Mouse (Mus musculus) heart, adult 2 months (tissue): Measurements from ENCODE around the gene Fbxw5.

Experiments
- CTCF ChIP-seq: fragments of 200-600 bp; IDR thresholded peaks from 2 replicates; pipeline ENCODE4 v1.8.1; 2022; ENCODE audit warnings: antibody characterized with exemption, mild to moderate bottlenecking, moderate library complexity
- EP300 ChIP-seq: fragments of 200-500 bp; IDR thresholded peaks from 2 replicates; pipeline ENCODE4 v1.6.1; 2011; ENCODE audit warnings: low read depth, low read length, control low read depth; ENCODE audit not compliant: insufficient read depth
- POLR2A ChIP-seq: fragments of 200-500 bp; IDR thresholded peaks from 2 replicates; pipeline ENCODE4 v1.6.1; 2011; ENCODE audit warnings: mild to moderate bottlenecking, low read depth, low read length, control low read depth; ENCODE audit not compliant: insufficient read depth

- TF ChIP-seq POLR2A (no peak), CTCF (no peak), EP300 (no peak)
Observed at GRCm38 (mm10) chr2:25479551-25480311, 20.8 kb upstream of the Fbxw5 start.
